ENCODE assay signal across 14 mouse cellular contexts in genomic region chr1:43615948-43616347, GRCm38 (mm10).
A peak's percentile ranks its signal among the peaks of the same experiment; 100 is the strongest.
DNase-seq lines count a peak whose midpoint lies in the region; ATAC-seq lines count a peak whose summit lies in the region.
"Had no signal": no experiment of that assay in that cellular context is flagged by ENCODE, and none has a peak within 500 bp of the region (broad histone marks: within the 10 kb centered on the region; RNA-seq: fewer than 3 reads in every experiment).

No protein-coding gene starts in this region.

- 49% methylated on average over 4 of the region's 4 CpGs for WGBS in forebrain, embryonic 11.5 days
- 41% methylated on average over 4 of the region's 4 CpGs for WGBS in forebrain, embryonic 12.5 days
- 25% methylated on average over 4 of the region's 4 CpGs for WGBS in hindbrain, embryonic 14.5 days

- peak; percentile 42; the same call in 1 of the 2 replicates for ATAC-seq in forebrain, embryonic 11.5 days (replicated peaks; ENCODE audit: low FRiP score)
- ATAC-seq in forebrain, embryonic 12.5 days (ENCODE audit: low FRiP score): no peak
- ATAC-seq in hindbrain, embryonic 14.5 days (ENCODE audit: low FRiP score): peak; percentile 70; the same call in 1 of the 2 replicates
- ATAC-seq: lung, postnatal 0 days had no signal

- H3K36me3 ChIP-seq in forebrain, embryonic 11.5 days (ENCODE audit: control insufficient read depth, insufficient read depth, low read length): no peaks in the 10 kb centered on the region
- H3K36me3 ChIP-seq in forebrain, embryonic 12.5 days (replicated peaks): no peaks in the 10 kb centered on the region
- no peaks in the 10 kb centered on the region for H3K36me3 ChIP-seq in hindbrain, embryonic 14.5 days (replicated peaks; ENCODE audit: control insufficient read depth, insufficient read depth)
- H3K36me3 ChIP-seq: limb, embryonic 15.5 days had no signal

- no peaks in the 10 kb centered on the region for H3K27me3 ChIP-seq in forebrain, embryonic 11.5 days (ENCODE audit: control insufficient read depth, insufficient read depth, low read length)
- H3K27me3 ChIP-seq in forebrain, embryonic 12.5 days: no peaks in the 10 kb centered on the region
- H3K27me3 ChIP-seq in hindbrain, embryonic 14.5 days (ENCODE audit: control insufficient read depth, insufficient read depth, low read length): no peaks in the 10 kb centered on the region
- H3K27me3 ChIP-seq: limb, embryonic 15.5 days had no signal

- H3K4me3 ChIP-seq in forebrain, embryonic 11.5 days (ENCODE audit: low read depth, low read length): no peak overlapping the region
- H3K4me3 ChIP-seq in forebrain, embryonic 12.5 days (replicated peaks): no peak overlapping the region
- H3K4me3 ChIP-seq in hindbrain, embryonic 14.5 days (replicated peaks; ENCODE audit: low read length): no peak overlapping the region
- H3K4me3 ChIP-seq: limb, embryonic 15.5 days had no signal

- no peaks in the 10 kb centered on the region; the same call in 1 of the 2 replicates for H3K4me1 ChIP-seq in forebrain, embryonic 11.5 days (replicated peaks; ENCODE audit: control insufficient read depth, insufficient read depth, low read length)
- H3K4me1 ChIP-seq in forebrain, embryonic 12.5 days: no peaks in the 10 kb centered on the region
- no peaks in the 10 kb centered on the region for H3K4me1 ChIP-seq in hindbrain, embryonic 14.5 days (replicated peaks; ENCODE audit: control insufficient read depth, insufficient read depth, low read length)
- H3K4me1 ChIP-seq: limb, embryonic 15.5 days had no signal

- H3K4me2 ChIP-seq in forebrain, embryonic 11.5 days (ENCODE audit: low read depth, low read length, severe bottlenecking): no peak overlapping the region
- no peak overlapping the region for H3K4me2 ChIP-seq in forebrain, embryonic 12.5 days
- no peak overlapping the region for H3K4me2 ChIP-seq in hindbrain, embryonic 14.5 days (replicated peaks)
- H3K4me2 ChIP-seq: limb, embryonic 15.5 days had no signal

- DNase-seq in forebrain, embryonic 11.5 days (ENCODE audit: low spot score): peak; percentile 51
- peak; percentile 16 for DNase-seq in layer of hippocampus, adult 11-12 months (ENCODE audit: low spot score)
- DNase-seq in layer of hippocampus, adult 8-10 months (ENCODE audit: low spot score in 2 of 2): no peak
- DNase-seq in brain, adult 2 months (ENCODE audit: low read depth, low spot score): peak; percentile 67
- DNase-seq in hindbrain, embryonic 14.5 days (ENCODE audit: low spot score): peak; percentile 27
- no peak for DNase-seq in cerebellum, postnatal 10 days
- DNase-seq in cerebellum, adult 8-10 months: no peak
- DNase-seq: adrenal gland, postnatal 25 days; cerebellum, adult 2 months; heart, postnatal 14 days; kidney, adult 9 months had no signal

- H3K9me3 ChIP-seq in forebrain, embryonic 11.5 days (ENCODE audit: control insufficient read depth, low read length): no peaks in the 10 kb centered on the region
- no peaks in the 10 kb centered on the region for H3K9me3 ChIP-seq in forebrain, embryonic 12.5 days
- H3K9me3 ChIP-seq in hindbrain, embryonic 14.5 days (ENCODE audit: control insufficient read depth, low read length): peaks cover 9% of the 10 kb centered on the region; the same call in 1 of the 2 replicates
- H3K9me3 ChIP-seq: limb, embryonic 15.5 days had no signal

- H3K9ac ChIP-seq in forebrain, embryonic 11.5 days (ENCODE audit: low read length): no peak overlapping the region
- H3K9ac ChIP-seq in forebrain, embryonic 12.5 days: no peak overlapping the region
- H3K9ac ChIP-seq in hindbrain, embryonic 14.5 days: no peak overlapping the region
- H3K9ac ChIP-seq: limb, embryonic 15.5 days had no signal

- no peak overlapping the region for H3K27ac ChIP-seq in forebrain, embryonic 11.5 days (ENCODE audit: low read depth, low read length)
- H3K27ac ChIP-seq in forebrain, embryonic 12.5 days: no peak overlapping the region
- no peak overlapping the region for H3K27ac ChIP-seq in hindbrain, embryonic 14.5 days
- H3K27ac ChIP-seq: limb, embryonic 15.5 days had no signal

Comparison
In these comparisons a context has a peak if more than half of its experiments do, and no peak if none do; other contexts are left out.
1. DNase-seq: peak in forebrain, embryonic 11.5 days (single experiment), layer of hippocampus, adult 11-12 months (single experiment), brain, adult 2 months (single experiment) and hindbrain, embryonic 14.5 days (single experiment); none in layer of hippocampus, adult 8-10 months (0 of 2), cerebellum, postnatal 10 days (0 of 2) and cerebellum, adult 8-10 months (single experiment).